19 mouse cellular contexts compared by ENCODE assay signal in the genomic region with DNA sequence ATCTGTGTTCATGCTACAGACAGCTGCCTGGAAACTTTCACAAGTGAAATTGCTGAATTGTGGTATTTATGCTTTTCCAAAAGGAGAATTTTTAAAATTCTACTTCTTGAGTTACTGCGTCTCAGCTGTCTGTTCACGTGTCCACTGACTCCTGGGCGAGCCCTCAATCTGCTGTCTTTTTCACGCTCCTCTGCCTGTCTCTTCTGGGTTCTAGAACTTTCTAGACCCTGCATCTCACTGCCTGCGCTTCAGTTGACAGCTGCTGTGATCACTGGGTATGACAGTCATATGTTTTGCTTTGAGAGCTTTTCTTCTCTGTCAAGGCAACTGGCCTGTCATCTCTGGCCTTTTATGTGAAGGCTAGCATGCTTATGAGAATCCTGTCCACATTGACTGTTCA.
"Had no signal": no experiment of that assay in that cellular context is flagged by ENCODE, and none has a peak within 500 bp of the region (broad histone marks: within the 10 kb centered on the region; RNA-seq: fewer than 3 reads in every experiment).

No protein-coding gene starts in this region.

- ATAC-seq: liver, postnatal 0 days; lung, postnatal 0 days; midbrain, embryonic 13.5 days; midbrain, embryonic 15.5 days had no signal

- DNase-seq: liver, postnatal 0 days; lung, adult 2 months; lung, postnatal 14 days; lung, postnatal 36 days; retina, postnatal 1 day; right cerebral cortex, adult 18-20 months; right cerebral cortex, postnatal 25 days; thymus, adult 18-20 months; thymus, postnatal 14 days; thymus, postnatal 36 days had no signal

- H3K27ac ChIP-seq: lung, embryonic 15.5 days; macrophage; midbrain, embryonic 13.5 days; midbrain, embryonic 15.5 days; neural tube, embryonic 13.5 days; neural tube, embryonic 15.5 days had no signal

- H3K9me3 ChIP-seq: lung, embryonic 15.5 days; megakaryocyte, embryonic 14.5 days; midbrain, embryonic 13.5 days; midbrain, embryonic 15.5 days; neural tube, embryonic 13.5 days; neural tube, embryonic 15.5 days had no signal

- H3K4me3 ChIP-seq: lung, embryonic 15.5 days; megakaryocyte, embryonic 14.5 days; midbrain, embryonic 13.5 days; midbrain, embryonic 15.5 days; neural tube, embryonic 13.5 days; neural tube, embryonic 15.5 days had no signal

- H3K4me2 ChIP-seq: lung, embryonic 15.5 days; midbrain, embryonic 11.5 days; midbrain, embryonic 13.5 days; midbrain, embryonic 15.5 days; neural tube, embryonic 13.5 days; neural tube, embryonic 15.5 days had no signal

- H3K4me1 ChIP-seq: megakaryocyte, embryonic 14.5 days had no signal

- H3K9ac ChIP-seq: liver, postnatal 0 days; lung, embryonic 15.5 days; midbrain, embryonic 13.5 days; midbrain, embryonic 15.5 days; neural tube, embryonic 13.5 days; neural tube, embryonic 15.5 days had no signal

- H3K36me3 ChIP-seq: lung, embryonic 15.5 days; midbrain, embryonic 13.5 days; midbrain, embryonic 15.5 days; neural tube, embryonic 13.5 days; neural tube, embryonic 15.5 days had no signal

- H3K27me3 ChIP-seq: lung, embryonic 15.5 days; midbrain, embryonic 13.5 days; midbrain, embryonic 15.5 days; neural tube, embryonic 13.5 days; neural tube, embryonic 15.5 days had no signal
